Mouse (Mus musculus): ENCODE measurements at regions not wholly inside any gene's neighbourhood (a gene's known extent, or its start where the extent isn't known, plus 50 kb on each side); places are given as distances from the start of the nearest gene placed in this dataset.
"Not testable (repeated sequence)": the region's sequence is repeated elsewhere in the genome, so short reads cannot be mapped to it uniquely, and the experiment has no call there.

GRCm38 (mm10) chr3:40286959-40287710 is 244.0 kb upstream of the Intu start:
- TF ChIP-seq CTCF (IDR thresholded peaks at IDR 0.05; ENCODE audit: borderline replicate concordance, insufficient read depth, low read length) (no peak), POLR2A (IDR thresholded peaks at IDR 0.05; ENCODE audit: low read depth, low read length) (no peak)
- Histone ChIP-seq H3K4me1 (ENCODE audit: control insufficient read depth, insufficient read depth, low read length) (no peaks in the 10 kb centered on the region), H3K4me3 (ENCODE audit: insufficient read depth, low read length) (no peak overlapping the region), H3K27ac (ENCODE audit: insufficient read depth, low read length) (no peak overlapping the region)

GRCm38 (mm10) chr3:40297120-40297519 is 234.0 kb upstream of the Intu start:
- H3K4me1 ChIP-seq (ENCODE audit: control insufficient read depth, insufficient read depth, low read length), result no peaks in the 10 kb centered on the region
- no peak overlapping the region for H3K27ac ChIP-seq (ENCODE audit: insufficient read depth, low read length)
- no peak for TF ChIP-seq CTCF (IDR thresholded peaks at IDR 0.05; ENCODE audit: borderline replicate concordance, insufficient read depth, low read length)
- no peak overlapping the region for H3K4me3 ChIP-seq (ENCODE audit: insufficient read depth, low read length)

GRCm38 (mm10) chr3:40320319-40320718 is 210.8 kb upstream of the Intu start:
- Histone ChIP-seq H3K4me1 (ENCODE audit: control insufficient read depth, insufficient read depth, low read length) (no peaks in the 10 kb centered on the region), H3K4me3 (ENCODE audit: insufficient read depth, low read length) (no peak overlapping the region), H3K27ac (ENCODE audit: insufficient read depth, low read length) (no peak overlapping the region)
- TF ChIP-seq CTCF (IDR thresholded peaks at IDR 0.05; ENCODE audit: borderline replicate concordance, insufficient read depth, low read length), result no peak
- no peak for TF ChIP-seq POLR2A (IDR thresholded peaks at IDR 0.05; ENCODE audit: low read depth, low read length)

- H3K4me1 ChIP-seq (ENCODE audit: control insufficient read depth, insufficient read depth, low read length), result no peaks in the 10 kb centered on the region
- H3K27ac ChIP-seq (ENCODE audit: insufficient read depth, low read length), result no peak overlapping the region
- TF ChIP-seq POLR2A (IDR thresholded peaks at IDR 0.05; ENCODE audit: low read depth, low read length) (no peak), CTCF (IDR thresholded peaks at IDR 0.05; ENCODE audit: borderline replicate concordance, insufficient read depth, low read length) (no peak)
- no peak overlapping the region for H3K4me3 ChIP-seq (ENCODE audit: insufficient read depth, low read length)
Observed at GRCm38 (mm10) chr3:40325872-40326803, 204.9 kb upstream of the Intu start.

GRCm38 (mm10) chr3:40339492-40340030 is 191.5 kb upstream of the Intu start:
- Histone ChIP-seq H3K27ac (ENCODE audit: insufficient read depth, low read length) (no peak overlapping the region), H3K4me3 (ENCODE audit: insufficient read depth, low read length) (no peak overlapping the region), H3K4me1 (ENCODE audit: control insufficient read depth, insufficient read depth, low read length) (no peaks in the 10 kb centered on the region)
- TF ChIP-seq CTCF (IDR thresholded peaks at IDR 0.05; ENCODE audit: borderline replicate concordance, insufficient read depth, low read length) (no peak), POLR2A (IDR thresholded peaks at IDR 0.05; ENCODE audit: low read depth, low read length) (no peak)

- no peak overlapping the region for H3K27ac ChIP-seq (ENCODE audit: insufficient read depth, low read length)
- TF ChIP-seq POLR2A (IDR thresholded peaks at IDR 0.05; ENCODE audit: low read depth, low read length) (no peak), CTCF (IDR thresholded peaks at IDR 0.05; ENCODE audit: borderline replicate concordance, insufficient read depth, low read length) (no peak)
- H3K4me1 ChIP-seq (ENCODE audit: control insufficient read depth, insufficient read depth, low read length), result no peaks in the 10 kb centered on the region
- H3K4me3 ChIP-seq (ENCODE audit: insufficient read depth, low read length), result no peak overlapping the region
Observed at GRCm38 (mm10) chr3:40355103-40355502, 176.0 kb upstream of the Intu start.

GRCm38 (mm10) chr3:40368421-40368820 is 162.7 kb upstream of the Intu start:
- no peaks in the 10 kb centered on the region for H3K4me1 ChIP-seq (ENCODE audit: control insufficient read depth, insufficient read depth, low read length)

GRCm38 (mm10) chr3:40371411-40371810 is 159.7 kb upstream of the Intu start:
- Histone ChIP-seq H3K4me1 (ENCODE audit: control insufficient read depth, insufficient read depth, low read length) (no peaks in the 10 kb centered on the region), H3K4me3 (ENCODE audit: insufficient read depth, low read length) (no peak overlapping the region), H3K27ac (ENCODE audit: insufficient read depth, low read length) (no peak overlapping the region)
- TF ChIP-seq POLR2A (IDR thresholded peaks at IDR 0.05; ENCODE audit: low read depth, low read length), result no peak
- TF ChIP-seq CTCF (IDR thresholded peaks at IDR 0.05; ENCODE audit: borderline replicate concordance, insufficient read depth, low read length), result no peak

More at GRCm38 (mm10) chr3:40368421-40368820, 162.7 kb upstream of the Intu start:
- no peak for TF ChIP-seq CTCF (IDR thresholded peaks at IDR 0.05; ENCODE audit: borderline replicate concordance, insufficient read depth, low read length)
- TF ChIP-seq POLR2A (IDR thresholded peaks at IDR 0.05; ENCODE audit: low read depth, low read length), result no peak
- no peak overlapping the region for H3K27ac ChIP-seq (ENCODE audit: insufficient read depth, low read length)
- H3K4me3 ChIP-seq (ENCODE audit: insufficient read depth, low read length), result no peak overlapping the region

- not testable (repeated sequence) for H3K27ac ChIP-seq (ENCODE audit: insufficient read depth, low read length); H3K4me1 ChIP-seq (ENCODE audit: control insufficient read depth, insufficient read depth, low read length); H3K4me3 ChIP-seq (ENCODE audit: insufficient read depth, low read length)
Observed at GRCm38 (mm10) chr3:40376220-40376619, 154.9 kb upstream of the Intu start.

- no peaks in the 10 kb centered on the region for H3K4me1 ChIP-seq (ENCODE audit: control insufficient read depth, insufficient read depth, low read length)
- H3K27ac ChIP-seq (ENCODE audit: insufficient read depth, low read length), result no peak overlapping the region
- H3K4me3 ChIP-seq (ENCODE audit: insufficient read depth, low read length), result no peak overlapping the region
- no peak for TF ChIP-seq POLR2A (IDR thresholded peaks at IDR 0.05; ENCODE audit: low read depth, low read length)
- no peak for TF ChIP-seq CTCF (IDR thresholded peaks at IDR 0.05; ENCODE audit: borderline replicate concordance, insufficient read depth, low read length)
Observed at GRCm38 (mm10) chr3:40377416-40377815, 153.7 kb upstream of the Intu start.
